Mouse (Mus musculus): ENCODE measurements around the gene Bcl9. TPM values are rescaled to one million over a fixed set of nuclear protein-coding genes. Genes with fewer than 3 reads are reported as not detected.

Bcl9 gene
- polyA plus RNA-seq (2012; rRNA removed), result 22.8 and 25.8 TPM in 2 replicates

- H3K27me3 ChIP-seq (ENCODE audit: control insufficient read depth, insufficient read depth, low read length), result no peaks in the 10 kb centered on the region
- H3K27ac ChIP-seq (ENCODE audit: control insufficient read depth, insufficient read depth, low read length), result peak within 1 kb of the TSS; percentile 74
- peak within 1 kb of the TSS; percentile 66 for H3K4me3 ChIP-seq (ENCODE audit: control insufficient read depth, insufficient read depth, low read length)
- WGBS, result under 1% methylated on average over 21 of the region's 21 CpGs
- no peak for TF ChIP-seq CTCF (IDR thresholded peaks at IDR 0.05; ENCODE audit: borderline replicate concordance, control insufficient read depth, extremely low read depth, insufficient read depth, low read length, poor library complexity)
- no peak for TF ChIP-seq POLR2A (IDR thresholded peaks at IDR 0.05; ENCODE audit: control insufficient read depth, extremely low read depth, insufficient read depth, low read length, poor library complexity)
- DNase-seq, result peak; percentile 77
- H3K36me3 ChIP-seq (ENCODE audit: control insufficient read depth, insufficient read depth, low read length), result no peaks in the 10 kb centered on the region
- H3K4me1 ChIP-seq (replicated peaks; ENCODE audit: control insufficient read depth, insufficient read depth, low read length), result peaks cover 14% of the 10 kb centered on the region
Measured at GRCm38 (mm10) chr3:97297553-97298432, at the start of gene Bcl9. Gene Bcl9 (minus strand): TSS chr3:97297917.

DNA sequence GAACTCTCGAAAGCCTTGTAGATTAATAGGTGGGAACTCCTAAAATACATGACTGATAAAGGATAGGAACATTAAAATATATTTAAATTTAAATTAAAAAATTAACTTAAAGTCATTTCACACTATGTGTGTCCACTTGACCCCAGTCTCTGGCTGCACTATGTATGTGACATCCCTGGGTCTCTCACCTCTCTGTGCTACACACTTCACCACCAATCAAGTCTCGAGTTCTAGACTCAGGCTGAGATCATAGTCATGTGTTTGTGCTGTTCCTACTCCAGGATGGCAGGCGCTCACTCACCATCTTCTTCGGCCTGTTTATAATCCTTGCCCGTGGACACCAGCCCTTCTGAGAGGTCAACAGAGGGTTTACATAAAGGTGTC lies 41.5 kb upstream of the Bcl9 start:
- no peak overlapping the region for H3K4me3 ChIP-seq (ENCODE audit: control insufficient read depth, insufficient read depth, low read length)
- no peak for TF ChIP-seq CTCF (IDR thresholded peaks at IDR 0.05; ENCODE audit: borderline replicate concordance, control insufficient read depth, extremely low read depth, insufficient read depth, low read length, poor library complexity)
- no peak for TF ChIP-seq POLR2A (IDR thresholded peaks at IDR 0.05; ENCODE audit: control insufficient read depth, extremely low read depth, insufficient read depth, low read length, poor library complexity)
- no peak overlapping the region for H3K27ac ChIP-seq (ENCODE audit: control insufficient read depth, insufficient read depth, low read length)
- H3K27me3 ChIP-seq (ENCODE audit: control insufficient read depth, insufficient read depth, low read length), result no peaks in the 10 kb centered on the region
- H3K4me1 ChIP-seq (replicated peaks; ENCODE audit: control insufficient read depth, insufficient read depth, low read length), result no peaks in the 10 kb centered on the region
- DNase-seq, result no peak
- no peaks in the 10 kb centered on the region for H3K36me3 ChIP-seq (ENCODE audit: control insufficient read depth, insufficient read depth, low read length)
- 79% methylated on average over 5 of the region's 5 CpGs for WGBS

DNA sequence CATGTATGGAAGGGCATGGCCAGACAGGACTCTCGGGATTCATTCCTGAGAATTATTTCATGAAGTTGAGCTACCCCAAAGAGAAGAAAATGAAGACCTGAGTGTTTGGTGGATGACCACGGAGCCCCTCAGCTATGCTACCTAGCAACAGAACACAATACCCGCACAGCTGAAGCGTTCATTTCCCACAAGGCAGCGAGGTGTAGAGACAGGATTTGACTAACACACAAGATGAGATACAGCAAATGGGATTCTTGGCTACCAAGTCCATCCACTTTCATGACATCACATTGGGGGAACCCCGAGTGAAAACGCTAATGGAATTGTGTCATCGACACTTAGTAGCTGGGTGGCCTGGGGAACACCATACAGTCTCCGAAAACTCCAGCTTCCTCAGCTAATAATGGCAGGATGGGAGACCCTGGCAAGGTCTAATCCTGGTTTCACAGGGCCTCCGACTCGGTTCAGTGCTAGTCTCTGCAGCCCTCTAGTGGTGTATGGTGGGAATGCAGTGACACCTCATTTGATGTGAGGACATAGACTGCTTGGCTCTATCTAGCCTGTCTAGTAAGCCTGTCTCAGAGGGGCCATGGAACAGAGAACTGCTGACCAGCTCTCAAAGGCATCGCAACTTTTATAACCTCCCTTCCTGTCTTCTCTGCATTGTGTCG lies 40.9 kb upstream of the Bcl9 start:
- Histone ChIP-seq H3K36me3 (ENCODE audit: control insufficient read depth, insufficient read depth, low read length) (no peaks in the 10 kb centered on the region), H3K27ac (ENCODE audit: control insufficient read depth, insufficient read depth, low read length) (no peak overlapping the region), H3K4me1 (replicated peaks; ENCODE audit: control insufficient read depth, insufficient read depth, low read length) (no peaks in the 10 kb centered on the region), H3K4me3 (ENCODE audit: control insufficient read depth, insufficient read depth, low read length) (no peak overlapping the region), H3K27me3 (ENCODE audit: control insufficient read depth, insufficient read depth, low read length) (no peaks in the 10 kb centered on the region)
- peak; percentile 85 for DNase-seq
- WGBS, result 32% methylated on average over 13 of the region's 13 CpGs
- no peak for TF ChIP-seq POLR2A (IDR thresholded peaks at IDR 0.05; ENCODE audit: control insufficient read depth, extremely low read depth, insufficient read depth, low read length, poor library complexity)
- TF ChIP-seq CTCF (IDR thresholded peaks at IDR 0.05; ENCODE audit: borderline replicate concordance, control insufficient read depth, extremely low read depth, insufficient read depth, low read length, poor library complexity), result peak; percentile 65; the same call in 1 of the 2 replicates

DNA sequence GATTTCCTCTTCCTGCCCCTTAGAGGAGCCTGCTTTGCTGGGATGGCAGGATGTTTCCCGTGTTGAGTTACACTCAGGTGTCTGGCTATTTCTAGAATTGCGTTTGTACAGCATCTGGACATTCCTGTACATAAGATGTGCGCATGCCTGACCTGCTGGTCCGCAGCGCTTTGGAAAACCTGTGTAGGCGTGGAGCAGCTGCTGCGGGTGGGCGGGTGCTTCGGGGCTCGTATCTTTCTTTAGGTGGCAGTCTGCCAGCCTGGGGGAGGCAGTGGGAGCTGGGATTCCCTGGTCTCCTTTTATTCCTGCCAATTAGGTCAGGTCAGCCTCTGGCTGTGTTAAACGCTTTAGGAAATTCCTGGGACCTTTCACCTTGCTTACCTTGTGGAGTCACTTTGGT lies 39.6 kb upstream of the Bcl9 start:
- Histone ChIP-seq H3K27ac (ENCODE audit: control insufficient read depth, insufficient read depth, low read length) (no peak overlapping the region), H3K27me3 (ENCODE audit: control insufficient read depth, insufficient read depth, low read length) (no peaks in the 10 kb centered on the region), H3K4me1 (replicated peaks; ENCODE audit: control insufficient read depth, insufficient read depth, low read length) (no peaks in the 10 kb centered on the region), H3K4me3 (ENCODE audit: control insufficient read depth, insufficient read depth, low read length) (no peak overlapping the region), H3K36me3 (ENCODE audit: control insufficient read depth, insufficient read depth, low read length) (no peaks in the 10 kb centered on the region)
- 82% methylated on average over 11 of the region's 11 CpGs for WGBS
- no peak for TF ChIP-seq POLR2A (IDR thresholded peaks at IDR 0.05; ENCODE audit: control insufficient read depth, extremely low read depth, insufficient read depth, low read length, poor library complexity)
- TF ChIP-seq CTCF (IDR thresholded peaks at IDR 0.05; ENCODE audit: borderline replicate concordance, control insufficient read depth, extremely low read depth, insufficient read depth, low read length, poor library complexity), result no peak
- no peak for DNase-seq

GRCm38 (mm10) chr3:97336331-97336730 lies 38.6 kb upstream of the Bcl9 start:
- Histone ChIP-seq H3K36me3 (ENCODE audit: control insufficient read depth, insufficient read depth, low read length) (no peaks in the 10 kb centered on the region), H3K4me3 (ENCODE audit: control insufficient read depth, insufficient read depth, low read length) (no peak overlapping the region), H3K27me3 (ENCODE audit: control insufficient read depth, insufficient read depth, low read length) (no peaks in the 10 kb centered on the region), H3K27ac (ENCODE audit: control insufficient read depth, insufficient read depth, low read length) (no peak overlapping the region), H3K4me1 (replicated peaks; ENCODE audit: control insufficient read depth, insufficient read depth, low read length) (no peaks in the 10 kb centered on the region)
- no peak for DNase-seq
- TF ChIP-seq POLR2A (IDR thresholded peaks at IDR 0.05; ENCODE audit: control insufficient read depth, extremely low read depth, insufficient read depth, low read length, poor library complexity), result no peak
- no peak for TF ChIP-seq CTCF (IDR thresholded peaks at IDR 0.05; ENCODE audit: borderline replicate concordance, control insufficient read depth, extremely low read depth, insufficient read depth, low read length, poor library complexity)
- 96% methylated on average over 4 of the region's 4 CpGs for WGBS

- H3K36me3 ChIP-seq (ENCODE audit: control insufficient read depth, insufficient read depth, low read length), result no peaks in the 10 kb centered on the region
- no peak overlapping the region for H3K4me3 ChIP-seq (ENCODE audit: control insufficient read depth, insufficient read depth, low read length)
- H3K27me3 ChIP-seq (ENCODE audit: control insufficient read depth, insufficient read depth, low read length), result no peaks in the 10 kb centered on the region
- no peak for DNase-seq
- TF ChIP-seq POLR2A (IDR thresholded peaks at IDR 0.05; ENCODE audit: control insufficient read depth, extremely low read depth, insufficient read depth, low read length, poor library complexity) (no peak), CTCF (IDR thresholded peaks at IDR 0.05; ENCODE audit: borderline replicate concordance, control insufficient read depth, extremely low read depth, insufficient read depth, low read length, poor library complexity) (no peak)
- 84% methylated on average over 9 of the region's 9 CpGs for WGBS
- H3K27ac ChIP-seq (ENCODE audit: control insufficient read depth, insufficient read depth, low read length), result no peak overlapping the region
- no peaks in the 10 kb centered on the region for H3K4me1 ChIP-seq (replicated peaks; ENCODE audit: control insufficient read depth, insufficient read depth, low read length)
Measured at GRCm38 (mm10) chr3:97334618-97335017, 36.9 kb upstream of the Bcl9 start.

All from thymus, adult 2 months (tissue).